Mouse (Mus musculus): ENCODE measurements around the gene Izumo1. TPM values are rescaled to one million over a fixed set of nuclear protein-coding genes. Genes with fewer than 3 reads are reported as not detected.

Izumo1 gene
- polyA plus RNA-seq, 2 experiments, result 0.43 TPM; not detected in 1

GRCm38 (mm10) chr7:45587631-45588592 is 33.7 kb upstream of the Izumo1 start:
- Histone ChIP-seq H3K27ac (replicated peaks; ENCODE audit: low read depth, low read length) (no peak overlapping the region), H3K4me2 (replicated peaks; ENCODE audit: low read depth, low read length, severe bottlenecking) (no peak overlapping the region), H3K9me3 (ENCODE audit: control insufficient read depth, low read length) (no peaks in the 10 kb centered on the region), H3K36me3 (ENCODE audit: control insufficient read depth, insufficient read depth, low read length) (peaks cover 32% of the 10 kb centered on the region), H3K27me3 (ENCODE audit: control insufficient read depth, insufficient read depth, low read length) (no peaks in the 10 kb centered on the region), H3K9ac (ENCODE audit: low read depth, low read length, severe bottlenecking) (no peak overlapping the region), H3K4me1 (ENCODE audit: control insufficient read depth, insufficient read depth, low read length) (no peaks in the 10 kb centered on the region), H3K4me3 (replicated peaks; ENCODE audit: low read length) (no peak overlapping the region)
- ATAC-seq (ENCODE audit: low FRiP score, low read depth) (no peak), DNase-seq (ENCODE audit: low spot score) (no peak)
- WGBS, result 93% methylated on average over 23 of the region's 23 CpGs
- TF ChIP-seq POLR2A (IDR thresholded peaks at IDR 0.05; ENCODE audit: borderline replicate concordance, extremely low read depth, insufficient read depth, insufficient read length), result no peak

GRCm38 (mm10) chr7:45589173-45589572 is 32.4 kb upstream of the Izumo1 start:
- Histone ChIP-seq H3K27ac (replicated peaks; ENCODE audit: low read depth, low read length) (no peak overlapping the region), H3K36me3 (ENCODE audit: control insufficient read depth, insufficient read depth, low read length) (peaks cover 27% of the 10 kb centered on the region), H3K4me1 (ENCODE audit: control insufficient read depth, insufficient read depth, low read length) (no peaks in the 10 kb centered on the region), H3K4me2 (replicated peaks; ENCODE audit: low read depth, low read length, severe bottlenecking) (peak overlapping the region; percentile 44), H3K9me3 (ENCODE audit: control insufficient read depth, low read length) (no peaks in the 10 kb centered on the region), H3K9ac (ENCODE audit: low read depth, low read length, severe bottlenecking) (no peak overlapping the region), H3K4me3 (replicated peaks; ENCODE audit: low read length) (peak overlapping the region; percentile 25), H3K27me3 (ENCODE audit: control insufficient read depth, insufficient read depth, low read length) (no peaks in the 10 kb centered on the region)
- no peak for TF ChIP-seq POLR2A (IDR thresholded peaks at IDR 0.05; ENCODE audit: borderline replicate concordance, extremely low read depth, insufficient read depth, insufficient read length)
- ATAC-seq (ENCODE audit: low FRiP score, low read depth), result peak; percentile 97
- peak; percentile 97 for DNase-seq (ENCODE audit: low spot score)
- WGBS, result 4% methylated on average over 19 of the region's 19 CpGs

DNA sequence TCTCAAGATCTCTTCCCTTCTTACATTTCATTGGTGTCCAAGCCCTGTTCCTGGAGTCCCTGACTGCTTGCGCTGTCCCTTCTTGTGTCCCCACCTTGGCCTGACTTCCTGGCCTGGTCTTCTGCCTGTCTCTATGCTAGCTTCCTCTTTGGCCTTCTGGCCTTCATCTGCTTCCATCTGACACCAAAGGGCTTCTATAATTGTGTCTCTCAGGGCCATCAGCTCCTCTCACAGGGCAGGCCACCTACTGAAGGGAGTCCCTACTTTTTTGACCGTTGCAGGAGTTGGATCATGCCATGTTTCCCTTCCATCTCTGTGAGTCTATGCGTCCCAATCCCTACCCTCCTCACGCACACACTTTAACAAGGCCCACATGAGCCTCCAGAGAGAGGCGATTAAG is 31.7 kb upstream of the Izumo1 start:
- Histone ChIP-seq H3K27ac (replicated peaks; ENCODE audit: low read depth, low read length) (no peak overlapping the region), H3K4me3 (replicated peaks; ENCODE audit: low read length) (no peak overlapping the region), H3K9ac (ENCODE audit: low read depth, low read length, severe bottlenecking) (no peak overlapping the region), H3K9me3 (ENCODE audit: control insufficient read depth, low read length) (no peaks in the 10 kb centered on the region), H3K27me3 (ENCODE audit: control insufficient read depth, insufficient read depth, low read length) (no peaks in the 10 kb centered on the region), H3K4me1 (ENCODE audit: control insufficient read depth, insufficient read depth, low read length) (no peaks in the 10 kb centered on the region), H3K36me3 (ENCODE audit: control insufficient read depth, insufficient read depth, low read length) (peaks cover 23% of the 10 kb centered on the region), H3K4me2 (replicated peaks; ENCODE audit: low read depth, low read length, severe bottlenecking) (no peak overlapping the region)
- no peak for TF ChIP-seq POLR2A (IDR thresholded peaks at IDR 0.05; ENCODE audit: borderline replicate concordance, extremely low read depth, insufficient read depth, insufficient read length)
- DNase-seq (ENCODE audit: low spot score) (no peak), ATAC-seq (ENCODE audit: low FRiP score, low read depth) (no peak)
- WGBS, result 86% methylated on average over 5 of the region's 5 CpGs

GRCm38 (mm10) chr7:45590874-45591273 is 30.7 kb upstream of the Izumo1 start:
- H3K36me3 ChIP-seq (ENCODE audit: control insufficient read depth, insufficient read depth, low read length), result peaks cover 13% of the 10 kb centered on the region
- H3K4me2 ChIP-seq (replicated peaks; ENCODE audit: low read depth, low read length, severe bottlenecking), result no peak overlapping the region
- WGBS, result 59% methylated on average over 3 of the region's 3 CpGs
- H3K27me3 ChIP-seq (ENCODE audit: control insufficient read depth, insufficient read depth, low read length), result no peaks in the 10 kb centered on the region
- no peaks in the 10 kb centered on the region for H3K4me1 ChIP-seq (ENCODE audit: control insufficient read depth, insufficient read depth, low read length)
- DNase-seq (ENCODE audit: low spot score) (no peak), ATAC-seq (ENCODE audit: low FRiP score, low read depth) (no peak)
- H3K9ac ChIP-seq (ENCODE audit: low read depth, low read length, severe bottlenecking), result no peak overlapping the region
- H3K27ac ChIP-seq (replicated peaks; ENCODE audit: low read depth, low read length), result no peak overlapping the region
- H3K4me3 ChIP-seq (replicated peaks; ENCODE audit: low read length), result no peak overlapping the region
- H3K9me3 ChIP-seq (ENCODE audit: control insufficient read depth, low read length), result no peaks in the 10 kb centered on the region
- no peak for TF ChIP-seq POLR2A (IDR thresholded peaks at IDR 0.05; ENCODE audit: borderline replicate concordance, extremely low read depth, insufficient read depth, insufficient read length)

- H3K9me3 ChIP-seq (ENCODE audit: control insufficient read depth, low read length), result no peaks in the 10 kb centered on the region
- H3K9ac ChIP-seq (ENCODE audit: low read depth, low read length, severe bottlenecking), result no peak overlapping the region
- H3K4me1 ChIP-seq (ENCODE audit: control insufficient read depth, insufficient read depth, low read length), result no peaks in the 10 kb centered on the region
- no peak overlapping the region for H3K27ac ChIP-seq (replicated peaks; ENCODE audit: low read depth, low read length)
- ATAC-seq (ENCODE audit: low FRiP score, low read depth) (no peak), DNase-seq (ENCODE audit: low spot score) (no peak)
- H3K4me3 ChIP-seq (replicated peaks; ENCODE audit: low read length), result no peak overlapping the region
- WGBS, result 78% methylated on average over 7 of the region's 7 CpGs
- no peak for TF ChIP-seq POLR2A (IDR thresholded peaks at IDR 0.05; ENCODE audit: borderline replicate concordance, extremely low read depth, insufficient read depth, insufficient read length)
- H3K36me3 ChIP-seq (ENCODE audit: control insufficient read depth, insufficient read depth, low read length), result peaks cover 10% of the 10 kb centered on the region
- no peak overlapping the region for H3K4me2 ChIP-seq (replicated peaks; ENCODE audit: low read depth, low read length, severe bottlenecking)
- H3K27me3 ChIP-seq (ENCODE audit: control insufficient read depth, insufficient read depth, low read length), result no peaks in the 10 kb centered on the region
These were observed 29.7 kb upstream of the Izumo1 start for GRCm38 (mm10) chr7:45591880-45592279.

All from limb, embryonic 14.5 days (tissue).